Mouse (Mus musculus) forebrain, embryonic 11.5 days (tissue): ENCODE data around the gene Xylb. TPM values are rescaled to one million over a fixed set of nuclear protein-coding genes. Genes with fewer than 3 reads are reported as not detected.
A peak's percentile ranks its signal among the peaks of the same experiment; 100 is the strongest.

Source experiments
- ATAC-seq: fragments of 200-750 bp; cut with Nextera tagmentation; replicated peaks from 2 replicates; pipeline ENCODE4 v1.8.0; 2017; ENCODE audit warnings: moderate TSS enrichment; ENCODE audit not compliant: low FRiP score
- DNase-seq: peaks from one replicate; pipeline ENCODE4 v3.0.0-alpha.2; 2017; ENCODE audit warnings: low spot score
- H3K27ac ChIP-seq: fragments of 300-500 bp; sonication (generic); 2 replicates; pipeline ENCODE4 v1.5.1; 2014; ENCODE audit warnings: low read depth, low read length
- H3K27me3 ChIP-seq: fragments of 300-500 bp; sonication (generic); 2 replicates; pipeline ENCODE4 v1.6.1; 2014; ENCODE audit warnings: mild to moderate bottlenecking, low read length, mixed read lengths; ENCODE audit not compliant: control insufficient read depth, insufficient read depth
- H3K36me3 ChIP-seq: fragments of 300-500 bp; sonication (generic); 2 replicates; pipeline ENCODE4 v1.6.1; 2014; ENCODE audit warnings: mild to moderate bottlenecking, low read length, moderate library complexity, mixed read lengths; ENCODE audit not compliant: control insufficient read depth, insufficient read depth
- H3K4me1 ChIP-seq: fragments of 300-500 bp; sonication (generic); replicated peaks from 2 replicates; pipeline ENCODE4 v1.6.1; 2014; ENCODE audit warnings: low read length, mixed read lengths; ENCODE audit not compliant: control insufficient read depth, insufficient read depth
- H3K4me2 ChIP-seq: fragments of 300-500 bp; sonication (generic); 2 replicates; pipeline ENCODE4 v1.6.1; 2014; ENCODE audit warnings: low read depth, mild to moderate bottlenecking, low read length, moderate library complexity, mixed read lengths; ENCODE audit not compliant: severe bottlenecking
- H3K4me3 ChIP-seq: fragments of 300-500 bp; sonication (generic); 2 replicates; pipeline ENCODE4 v1.5.1; 2014; ENCODE audit warnings: low read depth, low read length
- H3K9ac ChIP-seq: fragments of 300-500 bp; sonication (generic); 2 replicates; pipeline ENCODE4 v1.6.1; 2014; ENCODE audit warnings: low read length
- H3K9me3 ChIP-seq: fragments of 300-500 bp; sonication (generic); 2 replicates; pipeline ENCODE4 v1.6.1; 2016; ENCODE audit warnings: low read length, mixed read lengths; ENCODE audit not compliant: control insufficient read depth
- WGBS: fragments of 180-500 bp; shearing (Covaris S2); extraction: QIAGEN DNeasy Blood & Tissue Kit; methylation state at CpG from one replicate; pipeline ENCODE4 v1.1.7; 2014; 5-methylcytosine and 5-hydroxymethylcytosine counted together
- polyA plus RNA-seq: library from polyadenylated mRNA; unstranded; fragments of >200 nt; fragmentation: Nextera tagmentation; extraction: Ambion mirVana; gene quantifications from 2 replicates; pipeline ENCODE4 v1.2.1, GENCODE M21; 2014

Gene Xylb
- polyA plus RNA-seq, 1 experiment from 2014 or later = 12.7 TPM

DNA sequence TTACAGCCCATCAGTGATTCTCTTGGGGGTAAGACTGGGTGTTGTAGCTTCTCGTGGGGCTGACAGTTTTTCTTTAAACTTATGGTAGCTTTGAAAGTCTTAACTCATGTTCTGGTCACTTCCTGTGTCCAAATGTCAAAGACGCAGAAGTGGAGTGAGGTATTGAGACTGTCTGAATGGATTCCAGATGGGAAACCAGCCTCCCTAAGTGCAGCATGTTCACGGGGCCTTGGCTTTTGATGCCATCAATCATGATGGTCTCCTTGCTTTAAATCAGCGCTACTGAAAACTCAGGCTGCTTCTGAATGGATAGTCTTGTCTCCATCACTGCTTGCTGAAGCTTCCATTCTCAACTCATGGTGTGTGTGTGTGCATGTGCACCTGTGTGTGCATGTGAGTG lies 14.1 kb downstream of the Xylb start:
- WGBS = 78% methylated on average over 4 of the region's 4 CpGs

DNA sequence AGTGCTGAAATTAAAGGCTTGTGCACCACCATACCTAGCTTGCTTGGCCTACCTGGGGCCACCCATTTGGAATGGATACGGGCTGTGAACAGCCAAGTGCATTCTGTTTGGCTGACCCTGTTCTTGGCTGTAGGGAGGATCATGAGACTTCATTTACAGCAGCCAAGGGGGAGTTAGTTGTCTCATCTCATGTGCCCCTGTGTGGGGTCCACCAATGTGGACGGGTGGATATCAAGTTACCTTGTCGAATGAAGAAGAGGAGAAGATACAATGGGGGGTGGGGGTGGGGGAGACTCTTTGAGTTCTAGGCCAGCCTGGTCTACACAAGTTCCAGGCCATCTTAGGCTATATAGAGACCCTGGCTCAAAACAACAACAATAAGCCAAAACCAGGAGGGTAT lies 17.8 kb downstream of the Xylb start:
- H3K9ac ChIP-seq = no peak overlapping the region
- DNase-seq (no peak), ATAC-seq (no peak)
- 84% methylated on average over 3 of the region's 3 CpGs for WGBS
- H3K27ac ChIP-seq = no peak overlapping the region
- H3K4me2 ChIP-seq = no peak overlapping the region
- no peak overlapping the region for H3K4me3 ChIP-seq
- H3K36me3 ChIP-seq = peaks cover 2% of the 10 kb centered on the region
- H3K9me3 ChIP-seq = no peaks in the 10 kb centered on the region
- H3K4me1 ChIP-seq = no peaks in the 10 kb centered on the region
- H3K27me3 ChIP-seq = no peaks in the 10 kb centered on the region

More for the DNA sequence above, 14.1 kb downstream of the Xylb start:
- no peak overlapping the region for H3K4me2 ChIP-seq
- no peak overlapping the region for H3K27ac ChIP-seq
- peaks cover 2% of the 10 kb centered on the region for H3K36me3 ChIP-seq
- H3K4me1 ChIP-seq = no peaks in the 10 kb centered on the region
- H3K9ac ChIP-seq = no peak overlapping the region
- no peaks in the 10 kb centered on the region for H3K9me3 ChIP-seq
- ATAC-seq (no peak), DNase-seq (no peak)
- H3K27me3 ChIP-seq = no peaks in the 10 kb centered on the region
- H3K4me3 ChIP-seq = no peak overlapping the region

DNA sequence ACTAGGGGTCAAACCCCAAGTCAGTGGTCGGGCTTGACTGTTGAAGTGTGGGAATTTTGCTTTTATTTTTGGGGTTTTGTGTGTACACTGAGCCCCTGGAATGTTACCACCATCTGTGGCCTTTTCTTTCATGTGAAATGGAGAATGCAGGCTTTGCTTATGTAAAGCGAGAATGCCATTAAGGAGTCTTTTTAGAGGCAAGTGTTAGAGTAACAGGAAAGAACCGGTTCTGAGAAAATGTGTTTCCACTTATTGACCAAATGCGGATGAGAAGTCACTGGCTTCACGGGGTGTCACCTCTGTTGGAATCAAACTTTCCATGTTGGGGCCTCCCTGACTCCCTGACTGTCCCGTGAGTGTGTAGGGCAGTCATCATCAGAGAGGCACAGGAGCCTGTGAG lies 18.4 kb downstream of the Xylb start:
- 74% methylated on average over 6 of the region's 6 CpGs for WGBS
- Histone ChIP-seq H3K4me1 (no peaks in the 10 kb centered on the region), H3K36me3 (peaks cover 2% of the 10 kb centered on the region), H3K4me2 (no peak overlapping the region), H3K9ac (no peak overlapping the region), H3K27me3 (no peaks in the 10 kb centered on the region), H3K4me3 (no peak overlapping the region), H3K27ac (no peak overlapping the region), H3K9me3 (no peaks in the 10 kb centered on the region)
- ATAC-seq (no peak), DNase-seq (no peak)

DNA sequence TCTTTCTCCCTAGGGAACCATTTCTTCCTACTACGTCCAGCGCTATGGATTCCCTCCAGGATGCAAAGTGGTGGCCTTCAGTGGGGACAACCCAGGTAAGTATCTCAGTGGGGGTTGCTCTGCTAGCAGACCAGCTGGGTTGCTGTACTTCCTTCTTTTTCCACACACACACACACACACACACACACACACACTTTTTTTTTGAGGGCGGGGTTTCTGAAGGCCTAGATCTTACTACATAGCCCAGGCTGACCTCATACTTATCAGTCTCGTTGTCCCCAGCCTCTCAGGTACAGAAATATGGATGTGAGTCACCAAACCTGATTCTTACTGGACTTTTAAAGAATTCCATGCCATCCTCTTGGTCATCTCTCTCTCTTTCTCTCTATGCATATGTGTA lies 21.1 kb downstream of the Xylb start:
- no peak overlapping the region for H3K4me2 ChIP-seq
- H3K36me3 ChIP-seq = no peaks in the 10 kb centered on the region; the same call in 1 of the 2 replicates
- H3K27ac ChIP-seq = no peak overlapping the region
- no peak overlapping the region for H3K4me3 ChIP-seq
- no peak for ATAC-seq
- no peaks in the 10 kb centered on the region for H3K9me3 ChIP-seq
- DNase-seq = no peak
- no peak overlapping the region for H3K9ac ChIP-seq
- H3K4me1 ChIP-seq = no peaks in the 10 kb centered on the region
- WGBS = 90% methylated on average over 4 of the region's 4 CpGs
- no peaks in the 10 kb centered on the region for H3K27me3 ChIP-seq

DNA sequence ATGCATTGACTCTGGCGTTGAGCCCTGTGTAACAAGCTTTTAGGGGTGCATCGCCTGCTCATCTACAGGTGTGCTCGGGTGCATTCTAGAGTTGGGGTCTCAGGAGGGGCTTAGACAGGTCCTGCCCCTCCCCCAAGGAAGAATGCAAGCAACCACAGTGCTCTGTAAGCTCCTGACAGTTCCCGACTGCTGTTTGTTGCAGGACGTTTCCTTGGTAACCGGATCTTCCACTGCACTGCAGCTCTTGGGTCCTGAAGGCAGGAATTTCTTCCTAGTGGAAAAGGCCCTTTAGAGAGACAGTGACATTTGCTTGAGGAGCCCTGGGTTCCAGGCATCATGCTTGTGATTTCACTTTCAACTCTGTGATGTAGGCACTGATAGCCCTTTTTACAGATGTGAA lies 25.4 kb downstream of the Xylb start:
- Histone ChIP-seq H3K36me3 (peaks cover 3% of the 10 kb centered on the region; the same call in 1 of the 2 replicates), H3K4me2 (no peak overlapping the region), H3K9ac (no peak overlapping the region), H3K27ac (no peak overlapping the region), H3K4me1 (no peaks in the 10 kb centered on the region), H3K27me3 (no peaks in the 10 kb centered on the region), H3K9me3 (no peaks in the 10 kb centered on the region), H3K4me3 (no peak overlapping the region)
- 65% methylated on average over 6 of the region's 6 CpGs for WGBS
- DNase-seq = no peak
- ATAC-seq = no peak

DNA sequence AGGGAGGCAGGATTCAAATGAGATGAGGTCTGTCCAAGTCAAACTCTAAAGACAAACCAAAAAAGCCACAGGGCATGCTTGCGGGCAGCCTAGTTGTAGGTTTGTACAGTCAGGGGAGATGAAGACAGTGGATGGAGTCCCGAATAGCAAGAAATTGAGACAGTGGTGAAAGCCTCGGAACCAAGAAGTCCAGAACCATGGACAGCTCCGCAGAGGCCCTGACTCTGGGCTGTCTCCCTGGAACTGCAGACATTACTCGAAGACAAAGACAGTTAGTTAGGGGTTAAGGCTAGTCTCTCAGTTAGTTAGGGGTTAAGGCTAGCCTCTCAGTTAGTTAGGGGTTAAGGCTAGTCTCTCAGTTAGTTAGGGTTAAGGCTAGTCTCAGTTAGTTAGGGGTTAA lies 31.8 kb downstream of the Xylb start:
- Histone ChIP-seq H3K4me2 (no peak overlapping the region), H3K27ac (no peak overlapping the region), H3K9ac (no peak overlapping the region), H3K4me3 (no peak overlapping the region), H3K9me3 (no peaks in the 10 kb centered on the region), H3K36me3 (peaks cover 3% of the 10 kb centered on the region; the same call in 1 of the 2 replicates), H3K4me1 (no peaks in the 10 kb centered on the region), H3K27me3 (no peaks in the 10 kb centered on the region)
- DNase-seq (no peak), ATAC-seq (no peak)
- WGBS = 63% methylated on average over 5 of the region's 5 CpGs

DNA sequence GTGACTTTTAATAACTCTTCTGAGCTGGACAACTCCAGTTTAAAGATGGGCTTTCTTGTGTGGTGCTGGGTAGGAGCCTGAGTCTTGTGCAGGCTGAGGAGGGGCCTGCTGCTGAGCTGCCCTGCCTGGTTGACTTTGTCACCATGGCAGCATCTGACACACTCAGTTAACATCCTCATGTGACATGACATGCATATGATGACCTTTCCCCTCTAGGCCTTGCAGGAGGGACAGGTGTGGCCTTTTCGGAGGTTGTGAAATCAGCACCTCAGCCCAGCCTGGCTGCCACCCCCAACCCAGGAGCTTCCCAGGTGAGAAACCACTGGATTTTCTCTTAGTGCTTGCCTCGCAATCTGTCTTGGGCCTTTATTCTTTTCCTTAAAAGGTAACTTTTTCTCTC lies 33.0 kb downstream of the Xylb start:
- ATAC-seq (no peak), DNase-seq (no peak)
- H3K27ac ChIP-seq = no peak overlapping the region
- no peaks in the 10 kb centered on the region for H3K27me3 ChIP-seq
- H3K4me2 ChIP-seq = no peak overlapping the region
- WGBS = 87% methylated on average over 2 of the region's 2 CpGs
- no peak overlapping the region for H3K4me3 ChIP-seq
- H3K9ac ChIP-seq = no peak overlapping the region
- H3K9me3 ChIP-seq = no peaks in the 10 kb centered on the region
- H3K36me3 ChIP-seq = no peaks in the 10 kb centered on the region
- no peaks in the 10 kb centered on the region for H3K4me1 ChIP-seq

DNA sequence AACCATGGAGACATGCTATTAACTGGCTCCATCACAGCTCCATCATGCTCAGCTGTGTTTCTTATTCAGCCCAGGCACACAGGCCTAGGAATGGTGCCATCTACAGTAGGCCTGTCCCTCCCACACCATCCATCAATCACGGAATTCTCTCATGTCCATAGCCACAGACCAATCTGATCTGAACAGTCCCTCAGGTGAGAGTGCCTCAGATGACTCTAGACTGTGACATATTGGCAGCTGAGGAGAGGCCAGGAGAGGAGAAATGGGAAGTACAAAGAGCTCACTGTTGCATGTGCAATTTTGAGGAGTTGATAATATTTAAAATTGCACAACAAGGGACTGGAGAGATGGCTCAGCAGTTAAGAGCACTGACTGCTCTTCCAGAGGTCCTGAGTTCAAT lies 37.6 kb downstream of the Xylb start:
- Histone ChIP-seq H3K4me2 (no peak overlapping the region), H3K4me3 (no peak overlapping the region), H3K9me3 (no peaks in the 10 kb centered on the region), H3K4me1 (no peaks in the 10 kb centered on the region), H3K27ac (no peak overlapping the region), H3K27me3 (no peaks in the 10 kb centered on the region), H3K36me3 (no peaks in the 10 kb centered on the region), H3K9ac (no peak overlapping the region)
- no peak for ATAC-seq
- no peak for DNase-seq
- WGBS = 80% methylated on average over 1 of the region's 1 CpGs

DNA sequence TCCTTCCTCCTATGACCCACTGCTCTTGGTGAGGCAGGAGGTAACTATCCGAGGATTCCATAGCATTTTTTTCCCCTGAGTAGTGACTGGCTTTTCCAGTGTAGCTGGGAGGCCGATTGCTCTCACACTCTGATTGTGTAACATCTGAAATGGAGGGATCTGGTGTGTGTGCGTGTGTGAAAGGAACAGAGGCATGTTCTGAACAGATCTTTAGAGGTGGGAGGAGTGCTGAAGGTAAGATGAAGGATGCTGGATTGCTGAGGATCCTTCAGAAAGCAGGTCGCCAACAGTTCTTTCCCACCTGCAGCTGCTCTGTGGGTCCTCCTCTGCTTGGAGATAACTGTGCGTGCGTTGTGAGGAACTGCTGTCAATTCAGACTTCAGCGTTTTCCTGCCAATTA lies 44.2 kb downstream of the Xylb start:
- H3K27me3 ChIP-seq = no peaks in the 10 kb centered on the region
- DNase-seq (no peak), ATAC-seq (peak; percentile 14)
- peak overlapping the region; percentile 77 for H3K4me2 ChIP-seq
- peak overlapping the region; percentile 99 for H3K4me3 ChIP-seq
- no peaks in the 10 kb centered on the region; the same call in 1 of the 2 replicates for H3K36me3 ChIP-seq
- WGBS = 8% methylated on average over 7 of the region's 7 CpGs
- no peak overlapping the region for H3K27ac ChIP-seq
- peaks cover 15% of the 10 kb centered on the region; the same call in 1 of the 2 replicates for H3K4me1 ChIP-seq
- H3K9ac ChIP-seq = peak overlapping the region; percentile 49
- no peaks in the 10 kb centered on the region for H3K9me3 ChIP-seq
